Mouse (Mus musculus) cerebellum, postnatal 4 days (tissue): ENCODE data around the gene Lmo4.
A peak's percentile ranks its signal among the peaks of the same experiment; 100 is the strongest.

Experiments
- DNase-seq, 2 experiments: peaks; one replicate each; pipeline ENCODE4 v3.0.0; 2022; ENCODE audit warnings: low spot score in 2 of 2, mixed read lengths in 1 of 2

Gene Lmo4

GRCm38 (mm10) chr3:144204413-144205311, at the start of gene Lmo4:
Gene Lmo4 (minus strand): TSS chr3:144205220.
- peak; percentile 66 to 78 for DNase-seq

- no peak for DNase-seq
Observed at GRCm38 (mm10) chr3:144254281-144254680, 49.3 kb upstream of the Lmo4 start.

- DNase-seq = no peak
Observed at GRCm38 (mm10) chr3:144253018-144253417, 48.0 kb upstream of the Lmo4 start.

GRCm38 (mm10) chr3:144252109-144252508, 47.1 kb upstream of the Lmo4 start:
- no peak for DNase-seq

DNA sequence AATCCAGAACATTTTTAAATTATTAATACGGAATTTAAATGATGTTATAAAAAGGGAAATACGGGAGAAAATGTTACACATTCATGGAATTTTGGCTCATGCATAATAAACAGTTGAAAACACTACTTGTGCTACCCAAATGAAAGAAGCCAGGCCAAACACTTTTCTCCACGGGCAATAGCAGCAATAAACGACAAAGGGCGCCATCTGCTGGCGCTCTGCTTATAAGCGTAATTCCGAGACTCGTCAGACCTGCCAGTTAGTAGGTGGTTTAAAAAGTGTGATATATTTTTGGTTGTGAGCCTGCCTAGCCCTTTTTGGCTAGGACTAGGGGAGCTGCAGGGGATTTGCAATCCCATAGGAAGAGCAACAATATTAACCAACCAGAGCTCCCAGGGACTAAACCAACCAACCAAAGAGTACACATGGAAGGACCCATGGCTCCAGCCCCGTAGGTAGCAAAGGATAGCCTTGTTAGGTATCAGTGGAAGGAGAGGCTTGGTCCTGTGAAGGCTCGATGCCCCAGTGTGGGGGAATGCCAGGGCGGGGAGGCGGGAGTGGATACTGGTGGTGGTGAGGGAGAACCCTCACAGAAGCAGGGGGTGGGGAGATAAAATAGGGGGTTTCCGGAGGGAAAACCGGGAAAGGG, 37.1 kb upstream of the Lmo4 start:
- peak; percentile 55 to 77 for DNase-seq

DNA sequence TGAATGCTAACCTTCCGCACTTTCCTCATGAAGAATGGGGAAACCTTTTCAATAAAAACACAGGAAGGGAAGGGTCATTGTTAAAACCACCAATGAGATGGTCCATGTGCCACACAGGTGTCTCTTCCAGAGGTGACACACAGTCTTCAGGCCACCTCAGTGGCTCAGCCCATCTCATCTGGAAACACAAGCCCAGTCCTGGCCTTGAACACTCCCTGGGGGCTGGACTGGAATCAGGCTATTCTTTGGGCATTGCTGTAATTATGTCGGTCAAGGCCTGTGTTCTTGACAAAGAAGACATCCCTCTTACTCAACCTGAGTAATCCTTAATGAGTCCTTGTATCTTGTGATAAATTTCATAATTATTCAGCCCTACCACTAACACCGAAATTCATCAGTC, 36.1 kb upstream of the Lmo4 start:
- no peak for DNase-seq

- no peak for DNase-seq
Observed at GRCm38 (mm10) chr3:144238482-144238881, 33.5 kb upstream of the Lmo4 start.

- no peak for DNase-seq
Observed at GRCm38 (mm10) chr3:144232347-144233008, 27.5 kb upstream of the Lmo4 start.

DNA sequence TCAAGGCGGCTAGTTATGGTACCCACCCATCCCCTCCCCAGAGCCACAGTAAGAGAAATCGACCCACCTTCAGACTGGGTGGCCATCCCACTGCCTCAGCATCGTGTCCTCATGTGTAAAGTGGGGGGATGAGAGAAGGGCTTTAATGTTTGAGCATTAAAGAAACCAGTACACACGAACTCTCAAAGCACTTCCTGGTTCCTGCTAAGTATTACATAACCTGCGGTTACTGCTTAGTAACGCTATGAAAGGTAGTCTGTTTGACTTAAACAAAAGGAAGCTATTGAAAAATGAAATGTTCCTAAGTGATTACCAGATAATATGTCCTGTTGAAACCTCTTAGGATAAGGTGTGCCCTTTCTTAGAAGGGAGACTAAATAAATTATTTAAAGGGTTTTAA, 26.9 kb upstream of the Lmo4 start:
- DNase-seq = no peak

DNA sequence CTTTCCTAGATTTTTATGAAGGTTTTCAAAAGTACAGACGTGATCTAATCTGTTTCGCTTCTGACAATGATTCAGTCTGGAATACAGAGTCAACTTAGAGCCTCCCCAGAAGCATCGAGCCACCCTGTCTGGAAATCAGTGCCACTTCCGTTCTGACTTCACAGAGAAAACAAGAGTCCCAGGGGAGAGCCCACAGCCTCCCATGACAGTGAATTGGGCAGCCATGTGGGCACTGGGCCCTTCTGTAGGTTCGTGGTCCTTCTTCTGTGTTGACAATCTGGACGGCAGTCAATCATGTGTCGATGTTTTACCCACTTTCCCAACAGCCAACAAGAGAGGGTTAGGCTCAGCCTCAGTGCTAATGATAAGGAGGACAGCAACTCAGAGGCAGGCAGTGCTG, 26.4 kb upstream of the Lmo4 start:
- DNase-seq = no peak

DNA sequence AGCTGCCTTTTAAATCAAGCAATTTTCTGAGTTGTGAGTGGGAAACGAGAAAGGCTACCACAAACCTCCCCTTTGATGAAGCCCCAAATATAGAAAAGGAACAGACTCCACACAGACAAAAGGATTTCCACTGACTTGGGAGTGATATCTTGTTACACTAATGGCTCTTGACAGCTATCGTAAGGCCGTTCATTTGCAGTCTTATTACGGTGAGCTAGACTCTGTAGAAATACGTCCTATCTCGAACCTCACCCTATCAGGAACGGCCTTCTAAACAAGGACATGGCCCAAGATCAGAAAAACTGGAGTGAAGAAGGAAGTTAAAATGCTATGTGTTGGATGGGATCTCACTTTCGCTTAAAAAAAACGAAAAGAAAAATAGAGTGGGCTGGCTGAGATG, 25.0 kb upstream of the Lmo4 start:
- DNase-seq = no peak

DNA sequence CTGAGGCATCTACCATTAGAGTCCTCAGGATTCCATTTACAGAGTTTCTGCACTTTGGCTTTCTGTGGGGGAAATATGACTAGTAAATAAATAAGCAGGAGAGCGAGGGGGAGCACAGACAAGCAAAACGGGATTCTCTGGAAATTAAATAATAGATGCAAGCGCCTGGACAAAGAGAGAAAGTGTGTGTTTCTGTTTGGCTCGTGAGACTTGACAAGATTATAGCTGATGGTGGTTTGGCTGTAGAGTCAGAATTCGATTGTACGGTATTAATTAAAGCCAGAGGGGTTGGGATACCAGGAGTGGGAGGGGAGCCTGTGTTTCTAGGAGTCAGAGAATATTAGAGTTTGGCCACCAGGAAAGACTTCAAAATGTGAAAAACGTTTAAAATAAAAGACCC, 24.3 kb upstream of the Lmo4 start:
- DNase-seq = no peak

- no peak for DNase-seq
Observed at GRCm38 (mm10) chr3:144225456-144226240, 20.6 kb upstream of the Lmo4 start.

DNA sequence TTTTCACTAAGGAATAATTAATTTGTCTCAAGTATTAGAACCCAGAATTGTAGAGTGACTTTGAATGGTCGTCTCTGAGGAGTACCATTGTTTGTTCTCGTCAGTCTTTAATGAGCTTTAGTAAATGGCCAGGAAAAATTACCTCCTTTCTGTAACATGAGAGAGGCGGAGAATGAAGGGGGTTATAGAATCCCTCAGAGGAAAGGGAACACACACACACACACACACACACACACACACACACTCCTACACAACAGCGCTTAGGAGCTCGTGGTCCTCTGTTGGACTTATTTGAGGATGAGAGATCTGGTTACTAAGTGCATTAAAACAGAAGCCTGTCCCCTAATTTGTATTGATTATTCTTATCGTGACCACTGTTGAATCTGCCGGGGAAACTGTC, 19.6 kb upstream of the Lmo4 start:
- no peak for DNase-seq

DNA sequence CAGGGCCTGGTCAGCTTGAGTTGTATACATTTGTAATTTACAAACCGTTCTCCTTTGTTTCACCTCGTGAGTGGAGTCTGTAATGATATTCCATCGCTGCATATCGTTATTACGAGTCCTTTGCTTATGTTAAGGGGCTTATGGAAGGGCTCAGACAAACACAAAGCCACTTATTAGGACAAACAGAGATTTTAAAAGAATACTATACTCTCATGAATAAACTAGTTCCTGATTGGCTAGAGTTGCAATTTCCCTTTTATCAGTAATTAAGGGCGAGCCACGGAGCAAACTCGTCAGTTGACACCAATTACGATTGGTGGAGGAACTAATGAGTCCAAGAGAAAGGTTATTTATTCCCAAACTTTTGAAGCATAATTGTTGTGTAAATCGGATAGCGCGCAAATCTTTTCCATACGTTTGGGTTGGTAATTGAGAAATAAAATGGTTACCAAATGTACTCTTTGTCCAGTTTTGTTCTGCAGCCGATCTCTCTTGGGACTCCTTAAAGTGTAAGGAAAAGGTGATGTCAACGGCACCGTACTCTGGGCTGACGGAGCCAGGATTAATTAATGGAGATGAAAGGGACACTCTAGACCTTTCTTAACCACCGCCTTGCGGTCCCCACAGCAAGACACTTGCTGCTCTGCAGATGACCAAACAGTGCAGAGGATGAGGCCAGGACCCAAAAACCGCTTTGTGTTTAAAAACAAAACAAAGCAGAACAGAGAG, 18.5 kb upstream of the Lmo4 start:
- no peak for DNase-seq

DNA sequence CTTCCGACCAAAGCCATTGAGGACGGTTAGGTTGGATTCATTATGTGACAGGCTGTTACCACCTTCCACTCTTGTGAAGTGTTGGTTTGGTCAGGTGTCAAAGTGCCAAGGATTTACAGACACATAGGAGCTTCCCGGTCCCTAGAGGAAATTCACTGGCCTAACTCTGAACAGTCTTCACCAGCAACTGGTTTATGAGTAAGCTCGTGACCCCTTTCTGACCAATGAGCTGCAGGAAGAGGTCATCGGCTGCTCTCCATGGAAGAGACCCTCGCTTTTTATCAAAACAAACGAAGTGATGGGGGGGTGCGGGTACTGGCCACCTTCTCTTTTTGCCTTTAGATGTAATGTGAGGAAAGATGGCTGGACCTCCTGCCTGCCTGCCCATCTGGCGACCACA, 17.4 kb upstream of the Lmo4 start:
- DNase-seq = no peak

- peak in 1 of 2 experiments; percentile 64 for DNase-seq
Observed at GRCm38 (mm10) chr3:144207498-144207897, 2.5 kb upstream of the Lmo4 start.

DNA sequence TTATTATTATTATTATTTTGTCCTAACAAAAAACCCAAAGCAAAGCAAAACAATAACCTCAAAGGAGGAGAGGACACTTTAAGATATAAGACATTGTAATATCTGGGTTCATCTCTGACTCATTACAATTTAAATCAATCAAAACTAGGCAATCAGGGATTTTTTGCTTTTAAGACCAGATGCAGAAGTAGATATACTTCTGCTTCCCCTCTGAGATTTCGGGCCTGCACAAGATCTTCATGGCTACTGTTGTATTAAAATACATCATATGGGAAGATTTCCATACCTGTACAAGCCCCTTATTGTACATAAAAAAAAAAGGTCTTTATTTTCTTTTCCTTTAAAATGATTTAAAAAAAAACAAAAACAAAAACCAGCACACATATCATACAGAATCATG, 1.9 kb upstream of the Lmo4 start:
- DNase-seq = no peak

DNA sequence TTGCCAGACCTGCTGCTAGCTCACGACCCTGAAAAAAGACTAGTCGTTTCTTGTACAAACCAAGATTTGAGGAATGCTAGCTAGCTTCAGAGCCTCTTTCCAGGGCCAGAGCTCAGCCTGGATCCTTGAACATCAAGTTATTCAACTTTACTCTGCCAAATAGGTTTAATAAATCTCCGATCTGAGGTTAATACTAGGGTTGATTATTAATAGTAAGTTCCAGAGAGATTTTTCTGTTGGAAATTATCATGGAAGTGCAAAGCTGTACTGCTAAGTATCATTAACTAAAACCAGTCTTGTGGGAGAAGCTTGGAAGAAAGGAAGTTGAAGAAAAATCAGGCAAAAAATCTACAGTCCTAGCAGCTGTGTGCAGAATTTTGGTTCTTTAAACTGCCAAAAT, 1.2 kb upstream of the Lmo4 start:
- no peak for DNase-seq

- peak; percentile 77 to 92 for DNase-seq
Observed at GRCm38 (mm10) chr3:144205351-144206153, 532 bp upstream of the Lmo4 start.
